Mouse (Mus musculus) CH12.LX (cell line): Measurements from ENCODE around the gene Jmjd8. TPM values are rescaled to one million over a fixed set of nuclear protein-coding genes. Genes with fewer than 3 reads are reported as not detected.
"Not testable (repeated sequence)": the region's sequence is repeated elsewhere in the genome, so short reads cannot be mapped to it uniquely, and the experiment has no call there.

Experiments used
- DNase-seq: peaks from one replicate; pipeline ENCODE4 v3.0.0-alpha.2; 2013; ENCODE audit errors: extremely low read depth
- H3K27ac ChIP-seq: 2 replicates; pipeline ENCODE4 v1.5.1; 2012; ENCODE audit warnings: low read depth, mild to moderate bottlenecking, control low read depth, moderate library complexity; ENCODE audit not compliant: insufficient read depth
- H3K27me3 ChIP-seq: replicated peaks from 2 replicates; pipeline ENCODE3; 2012; ENCODE audit warnings: inconsistent platforms
- H3K36me3 ChIP-seq, 2 experiments: replicated peaks in 1 of 2; 2 replicates each; pipeline versions ENCODE3 to v1.6.1; 2012; ENCODE audit warnings: inconsistent platforms in 1 of 2, low read length in 1 of 2, mild to moderate bottlenecking in 1 of 2, mixed read lengths in 1 of 2, moderate library complexity in 1 of 2; ENCODE audit not compliant: control insufficient read depth in 1 of 2, insufficient read depth in 1 of 2
- H3K4me1 ChIP-seq, 2 experiments: 2 replicates each; pipeline ENCODE4 v1.6.1; 2012; ENCODE audit warnings: inconsistent platforms in 1 of 2, moderate library complexity in 1 of 2; ENCODE audit not compliant: insufficient read depth in 2 of 2, control insufficient read depth in 1 of 2
- H3K4me2 ChIP-seq: 2 replicates; pipeline ENCODE4 v1.6.1; 2012; ENCODE audit warnings: low read depth, mild to moderate bottlenecking, control low read depth; ENCODE audit not compliant: poor library complexity, insufficient read depth, severe bottlenecking
- H3K4me3 ChIP-seq, 3 experiments: fragments of 150-350 bp in 1 of 3; sonication (generic) in 1 of 3; replicated peaks in 1 of 3; 2 replicates each; pipeline versions ENCODE3 to v1.5.1; 2011 to 2012; ENCODE audit warnings: low read depth in 2 of 3, low read length in 2 of 3, mild to moderate bottlenecking in 2 of 3, moderate library complexity in 2 of 3, control low read depth in 1 of 3, improper control_type of control experiment in 1 of 3, inconsistent platforms in 1 of 3, mixed read lengths in 1 of 3; ENCODE audit not compliant: poor library complexity in 1 of 3
- H3K79me2 ChIP-seq: replicated peaks from 2 replicates; pipeline ENCODE4 v1.6.1; 2012; ENCODE audit warnings: mild to moderate bottlenecking, moderate library complexity; ENCODE audit not compliant: control insufficient read depth, poor library complexity, insufficient read depth, severe bottlenecking; ENCODE audit errors: extremely low read depth
- H3K9ac ChIP-seq: 2 replicates; pipeline ENCODE4 v1.6.1; 2012; ENCODE audit warnings: low read depth, mild to moderate bottlenecking, control low read depth, moderate library complexity; ENCODE audit not compliant: insufficient read depth
- H3K9me3 ChIP-seq: replicated peaks from 2 replicates; pipeline ENCODE3; 2012; ENCODE audit warnings: low read length, inconsistent platforms, mixed read lengths
- CHD2 ChIP-seq: IDR thresholded peaks from 2 replicates; pipeline ENCODE4 v1.6.1; 2011; ENCODE audit warnings: low read length, improper control_type of control experiment
- E2F4 ChIP-seq: IDR thresholded peaks from 2 replicates; pipeline ENCODE4 v1.6.1; 2011; ENCODE audit warnings: low read depth, low read length, improper control_type of control experiment; ENCODE audit not compliant: insufficient replicate concordance
- ELF1 ChIP-seq: IDR thresholded peaks from 2 replicates; pipeline ENCODE4 v1.6.1; 2014; ENCODE audit warnings: low read depth, mild to moderate bottlenecking, inconsistent platforms, low read length, improper control_type of control experiment
- EP300 ChIP-seq: IDR thresholded peaks from 2 replicates; pipeline ENCODE4 v1.6.1; 2011; ENCODE audit warnings: low read length, improper control_type of control experiment
- ETS1 ChIP-seq: conservative IDR thresholded peaks from 2 replicates; pipeline ENCODE4 v1.6.1; 2012; ENCODE audit warnings: low read depth, mild to moderate bottlenecking, inconsistent platforms, low read length, improper control_type of control experiment, moderate library complexity
- JUND ChIP-seq: conservative IDR thresholded peaks from 2 replicates; pipeline ENCODE4 v1.6.1; 2011; ENCODE audit warnings: low read depth, low read length, improper control_type of control experiment
- KAT2A ChIP-seq: IDR thresholded peaks from 2 replicates; pipeline ENCODE4 v1.6.1; 2012; ENCODE audit warnings: low read length, improper control_type of control experiment, inconsistent platforms; ENCODE audit not compliant: insufficient replicate concordance
- MAFK ChIP-seq: IDR thresholded peaks from 2 replicates; pipeline ENCODE4 v1.6.1; 2011; ENCODE audit warnings: low read length, improper control_type of control experiment; ENCODE audit not compliant: insufficient replicate concordance
- MEF2A ChIP-seq: IDR thresholded peaks from 2 replicates; pipeline ENCODE4 v1.6.1; 2014; ENCODE audit warnings: low read depth, mild to moderate bottlenecking, inconsistent platforms, low read length, improper control_type of control experiment, borderline replicate concordance
- MXI1 ChIP-seq: IDR thresholded peaks from 2 replicates; pipeline ENCODE4 v1.6.1; 2011; ENCODE audit warnings: mild to moderate bottlenecking, low read depth, low read length, improper control_type of control experiment
- MYC ChIP-seq: IDR thresholded peaks from 2 replicates; pipeline ENCODE4 v1.6.1; 2011; ENCODE audit warnings: low read depth, mild to moderate bottlenecking, improper control_type of control experiment, low read length
- NRF1 ChIP-seq: IDR thresholded peaks from 2 replicates; pipeline ENCODE4 v1.6.1; 2014; ENCODE audit warnings: low read depth, mild to moderate bottlenecking, inconsistent platforms, low read length, improper control_type of control experiment, moderate library complexity
- PAX5 ChIP-seq: IDR thresholded peaks from 2 replicates; pipeline ENCODE4 v1.6.1; 2012; ENCODE audit warnings: low read length, inconsistent platforms, mixed read lengths
- POLR2AphosphoS2 ChIP-seq: IDR thresholded peaks from 2 replicates; pipeline ENCODE4 v1.6.1; 2011; ENCODE audit warnings: low read depth, low read length, improper control_type of control experiment
- RAD21 ChIP-seq: IDR thresholded peaks from 2 replicates; pipeline ENCODE4 v1.6.1; 2011; ENCODE audit warnings: low read depth, mild to moderate bottlenecking, low read length, improper control_type of control experiment, moderate library complexity
- SMC3 ChIP-seq: IDR thresholded peaks from 2 replicates; pipeline ENCODE4 v1.6.1; 2011; ENCODE audit warnings: low read depth, low read length, improper control_type of control experiment
- TBP ChIP-seq: conservative IDR thresholded peaks from 2 replicates; pipeline ENCODE4 v1.6.1; 2011; ENCODE audit warnings: low read depth, low read length, improper control_type of control experiment
- TCF12 ChIP-seq: IDR thresholded peaks from 2 replicates; pipeline ENCODE4 v1.6.1; 2014; ENCODE audit warnings: low read depth, mild to moderate bottlenecking, inconsistent platforms, low read length, improper control_type of control experiment
- UBTF ChIP-seq: IDR thresholded peaks from 2 replicates; pipeline ENCODE4 v1.6.1; 2012; ENCODE audit warnings: low read depth, mild to moderate bottlenecking, inconsistent platforms, low read length, improper control_type of control experiment, moderate library complexity
- USF1 ChIP-seq: IDR thresholded peaks from 2 replicates; pipeline ENCODE4 v1.6.1; 2014; ENCODE audit warnings: low read depth, mild to moderate bottlenecking, inconsistent platforms, low read length, improper control_type of control experiment
- USF2 ChIP-seq: conservative IDR thresholded peaks from 2 replicates; pipeline ENCODE4 v1.6.1; 2011; ENCODE audit warnings: low read depth, low read length, improper control_type of control experiment
- ZMIZ1 ChIP-seq: IDR thresholded peaks from 2 replicates; pipeline ENCODE4 v1.6.1; 2012; ENCODE audit warnings: low read depth, mild to moderate bottlenecking, inconsistent platforms, low read length, improper control_type of control experiment
- ZNF384 ChIP-seq: IDR thresholded peaks from 2 replicates; pipeline ENCODE4 v1.6.1; 2012; ENCODE audit warnings: low read depth, low read length, improper control_type of control experiment, inconsistent platforms
- dilution Hi-C: fragments of 300-500 bp; cut with MboI; formaldehyde crosslinking; loops from 2 replicates; pipeline ENCODE4 v1.14.3; 2020; ENCODE audit warnings: low sequenced_read_pairs; ENCODE audit not compliant: extremely low pct_unique_long_range_greater_than_20kb, extremely low pct_ligation_motif_present
- in situ Hi-C: fragments of 300-500 bp; cut with MboI; formaldehyde crosslinking; loops from 3 replicates; pipeline ENCODE4 v1.14.3; 2019; ENCODE audit warnings: low sequenced_read_pairs, low pct_ligation_motif_present, low pct_unique_long_range_greater_than_20kb, mixed read lengths
- polyA plus RNA-seq: library from polyadenylated mRNA; unstranded; fragments of >175 nt; gene quantifications from 2 replicates; pipeline ENCODE4 v1.2.1, GENCODE M21; 2012; ENCODE audit warnings: low read depth; ENCODE audit not compliant: insufficient read length
- total RNA-seq, 2 experiments: library from RNA; depleted of rRNA; stranded (reverse); fragments of 300-350 nt in 1 of 2; fragments of >200 nt in 1 of 2; gene quantifications; 2 replicates each; pipeline ENCODE4 v1.2.3; 2012 to 2014

Gene Jmjd8
- total and polyA plus RNA-seq, 3 experiments, result 4.8 to 8.3 (median 7.7) TPM

GRCm38 (mm10) chr17:25869498-25869897, 40.8 kb downstream of the Jmjd8 start:
- H3K9ac ChIP-seq, result no peak overlapping the region
- no peak overlapping the region for H3K4me2 ChIP-seq
- H3K79me2 ChIP-seq, result no peaks in the 10 kb centered on the region
- no peak for DNase-seq
- H3K27ac ChIP-seq, result no peak overlapping the region
- no peak for TF ChIP-seq NRF1
- no peak for TF ChIP-seq KAT2A
- no peak for TF ChIP-seq POLR2AphosphoS2
- TF ChIP-seq MEF2A, result no peak
- no peak for TF ChIP-seq ELF1
- no peak for TF ChIP-seq PAX5
- TF ChIP-seq SMC3, result no peak
- no peak for TF ChIP-seq TBP
- TF ChIP-seq RAD21, result no peak
- no peak for TF ChIP-seq USF1
- no peak for TF ChIP-seq E2F4
- no peak for TF ChIP-seq USF2
- TF ChIP-seq ZMIZ1, result no peak
- no peak for TF ChIP-seq UBTF
- TF ChIP-seq TCF12, result no peak
- TF ChIP-seq MYC, result no peak
- no peak for TF ChIP-seq ZNF384
- TF ChIP-seq, all 38 proteins: peak for 0
- Histone ChIP-seq H3K4me3 (no peak overlapping the region), H3K9me3 (no peaks in the 10 kb centered on the region), H3K27me3 (peaks cover 63% of the 10 kb centered on the region), H3K4me1 (peaks cover 6 to 21% of the 10 kb centered on the region in 2 experiments; a peak in 3 of 4 replicates), H3K36me3 (no peaks in the 10 kb centered on the region)
- dilution Hi-C loops (no loop called here), in situ Hi-C loops (no loop called here)

- in situ Hi-C loops, result no loop called here
- no peak for DNase-seq
- Histone ChIP-seq H3K9me3 (no peaks in the 10 kb centered on the region), H3K4me2 (no peak overlapping the region), H3K36me3 (no peaks in the 10 kb centered on the region), H3K79me2 (no peaks in the 10 kb centered on the region), H3K27ac (no peak overlapping the region), H3K4me3 (no peak overlapping the region), H3K9ac (no peak overlapping the region), H3K27me3 (peaks cover 60% of the 10 kb centered on the region), H3K4me1 (peaks cover 6 to 21% of the 10 kb centered on the region in 2 experiments; a peak in 3 of 4 replicates)
- dilution Hi-C loops, result no loop called here
- TF ChIP-seq USF1 (no peak), EP300 (no peak), ELF1 (no peak), ZNF384 (no peak), UBTF (no peak), MAFK (no peak), MXI1 (no peak), MYC (no peak), ETS1 (no peak), NRF1 (no peak), CHD2 (no peak), JUND (no peak)
Measured at GRCm38 (mm10) chr17:25869954-25870353, 41.3 kb downstream of the Jmjd8 start.

DNA sequence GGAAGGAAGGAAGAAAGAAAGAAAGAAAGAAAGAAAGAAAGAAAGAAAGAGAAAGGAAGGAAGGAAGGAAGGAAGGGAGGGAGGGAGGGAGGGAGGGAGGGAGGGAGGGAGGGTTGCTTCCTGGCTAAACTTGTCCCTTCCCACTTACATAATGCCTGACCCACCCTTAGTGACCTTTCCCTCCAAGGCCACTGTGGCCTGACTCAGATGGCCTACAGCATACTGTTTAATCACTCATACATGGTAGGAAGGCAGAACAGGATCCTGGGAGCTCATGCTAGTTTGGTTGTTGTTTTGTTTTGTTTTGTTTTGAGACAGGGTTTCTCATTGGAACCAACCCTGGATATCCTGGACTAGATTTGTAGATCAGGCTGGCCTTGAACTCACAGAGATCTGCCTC, 42.9 kb downstream of the Jmjd8 start:
- DNase-seq, H3K79me2 ChIP-seq, H3K27ac ChIP-seq, H3K4me3 ChIP-seq, H3K9me3 ChIP-seq, H3K36me3 ChIP-seq, in situ Hi-C loops, dilution Hi-C loops, H3K9ac ChIP-seq, H3K4me2 ChIP-seq: not testable (repeated sequence)
- H3K27me3 ChIP-seq, result peaks cover 47% of the 10 kb centered on the region
- H3K4me1 ChIP-seq, result peaks cover 9 to 29% of the 10 kb centered on the region in 2 experiments
